Mouse (Mus musculus): ENCODE measurements around the gene Tmem136.

DNA sequence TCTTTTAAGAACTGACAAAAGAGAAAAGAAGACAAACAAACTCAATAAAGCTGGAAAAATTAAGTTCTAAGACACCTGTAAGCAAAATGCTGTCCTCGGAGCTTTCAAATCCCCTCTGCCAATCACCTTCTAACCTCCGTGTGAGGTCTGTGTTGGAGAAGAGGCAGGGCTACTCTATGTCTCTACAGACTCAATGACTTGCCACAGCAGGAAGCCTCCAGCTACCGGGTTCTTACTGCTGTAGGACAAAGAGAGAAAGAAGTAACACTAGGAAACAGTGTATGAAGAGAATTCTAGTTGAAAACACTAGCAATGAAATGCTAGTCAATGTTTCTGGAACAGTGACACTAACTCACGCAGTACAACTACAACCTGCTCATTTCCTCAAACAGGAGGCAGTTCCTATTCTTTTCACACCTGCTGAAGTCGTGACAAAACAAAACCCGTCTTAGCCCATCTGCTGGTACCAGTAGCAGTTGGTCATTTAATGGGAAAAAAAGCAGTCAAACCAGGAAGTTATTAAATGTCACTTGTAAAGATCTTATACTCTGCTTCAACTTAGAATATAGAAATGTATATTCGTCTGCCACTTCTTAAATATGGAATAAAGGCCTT lies 32.8 kb downstream of the Tmem136 start:
- TF ChIP-seq POLR2A (IDR thresholded peaks at IDR 0.05; ENCODE audit: insufficient read depth, low read depth, low read length): no peak
- TF ChIP-seq CTCF (IDR thresholded peaks at IDR 0.05; ENCODE audit: insufficient read depth, low read depth, low read length): no peak
